7 mouse cellular contexts compared by ENCODE assay signal in genomic region chr15:12375641-12376311, GRCm38 (mm10). TPM values are rescaled to one million over a fixed set of nuclear protein-coding genes. Genes with fewer than 3 reads are reported as not detected.
DNase-seq lines count a peak whose midpoint lies in the region; ATAC-seq lines count a peak whose summit lies in the region.

No protein-coding gene starts in this region.

- DNase-seq in adrenal gland, adult 18-20 months (ENCODE audit: low spot score in 2 of 2), result peak; percentile 68 to 77
- peak; percentile 96 for DNase-seq in embryo, embryonic 10.5 days (ENCODE audit: low spot score)
- peak; percentile 91 for DNase-seq in gastrocnemius, postnatal 14 days
- peak; percentile 53 to 73 for DNase-seq in left cerebral cortex, postnatal 25 days (ENCODE audit: low spot score in 2 of 2)
- DNase-seq in mesoderm, embryonic 11.5 days (ENCODE audit: low read depth, low spot score), result peak; percentile 93
- peak; percentile 76 for DNase-seq in right cerebral cortex, postnatal 4 days

- intact Hi-C loops in gastrocnemius, postnatal 14 days (cut with DNase I; ENCODE audit: low total_unique reads), result no loop called here
- intact Hi-C loops in left cerebral cortex, postnatal 25 days (cut with DNase I), result no loop called here

- peak; percentile 94 for ATAC-seq in inflammation-experienced regulatory T-cells, adult 6 months

RNA-seq across cellular contexts. Expression of gene 1810049J17Rik, which starts 54.1 kb away (rescaled TPM):
- total RNA-seq in adrenal gland, adult 18-20 months (2021), result 1 to 10 TPM in 1 of 2 experiments, under 1 TPM in 1; 0.77 to 1.6 TPM
- not detected for total RNA-seq in gastrocnemius, postnatal 14 days (2021)
- not detected for polyA plus RNA-seq in inflammation-experienced regulatory T-cells, adult 6 months (2017; shearing (Covaris generic))
- total RNA-seq in left cerebral cortex, postnatal 25 days (2021), result 1 to 10 TPM; 2.0 to 2.4 TPM

RNA-seq across cellular contexts. Expression of gene Golph3, which starts 54.5 kb away (rescaled TPM):
- total RNA-seq in adrenal gland, adult 18-20 months (2021), result 100 to 1,000 TPM; 131 to 161 TPM
- total RNA-seq in gastrocnemius, postnatal 14 days (2021), result 10 to 100 TPM; 59.5 to 59.7 TPM
- polyA plus RNA-seq in inflammation-experienced regulatory T-cells, adult 6 months (2017; shearing (Covaris generic)), result 10 to 100 TPM; 29.6 to 31.6 (median 31.4) TPM
- total RNA-seq in left cerebral cortex, postnatal 25 days (2021), result 100 to 1,000 TPM; 104 TPM

Comparison
In these comparisons a context has a peak if more than half of its experiments do, and no peak if none do; other contexts are left out.
1. Peak in every context shown above with its lines: DNase-seq and ATAC-seq.